Mouse (Mus musculus) ES-Bruce4 (cell line): ENCODE measurements around the gene Abcc4.

Source experiments
- CTCF ChIP-seq: IDR thresholded peaks from one replicate; pipeline ENCODE4 v1.8.1; 2011; ENCODE audit warnings: low read depth, low read length
- EP300 ChIP-seq: IDR thresholded peaks from 2 replicates; pipeline ENCODE4 v1.6.1; 2011; ENCODE audit warnings: low read depth, low read length; ENCODE audit not compliant: insufficient read depth
- POLR2A ChIP-seq: IDR thresholded peaks from one replicate; pipeline ENCODE4 v1.8.1; 2011; ENCODE audit warnings: low read length; ENCODE audit not compliant: insufficient read depth

DNA sequence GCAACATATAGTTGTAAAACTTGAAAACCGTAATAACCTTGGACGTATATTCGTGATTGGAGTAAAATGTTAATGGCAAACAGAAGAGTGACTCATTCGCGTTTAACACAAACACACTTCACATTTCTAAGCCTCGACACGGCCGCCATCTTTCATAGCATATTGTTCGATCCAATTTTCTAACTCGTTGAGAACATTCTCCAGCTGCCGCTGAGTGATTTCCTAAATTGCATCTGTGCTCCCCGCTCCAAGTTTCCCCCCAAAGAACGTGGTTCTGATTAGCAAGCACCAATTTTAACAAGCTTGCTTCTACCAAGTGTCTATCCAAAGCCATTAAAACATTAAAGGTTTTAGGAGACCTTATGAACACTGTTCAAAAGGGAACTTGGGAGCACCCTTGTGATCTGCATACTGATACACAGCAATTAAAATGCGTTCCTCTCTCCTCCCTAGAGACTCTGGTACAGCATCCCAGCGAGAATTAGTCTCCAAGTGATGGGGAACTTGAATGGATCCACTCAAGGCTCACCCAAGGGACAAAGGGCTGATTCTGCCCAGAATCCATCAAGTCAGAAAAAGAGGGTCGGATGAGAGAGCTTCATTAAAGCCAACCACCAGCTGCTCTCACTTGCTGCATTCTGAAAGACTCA lies 97.1 kb downstream of the Abcc4 start:
- TF ChIP-seq CTCF (no peak), POLR2A (no peak), EP300 (no peak)
